Comparison of ENCODE assay signal across 38 mouse cellular contexts in the genomic region with DNA sequence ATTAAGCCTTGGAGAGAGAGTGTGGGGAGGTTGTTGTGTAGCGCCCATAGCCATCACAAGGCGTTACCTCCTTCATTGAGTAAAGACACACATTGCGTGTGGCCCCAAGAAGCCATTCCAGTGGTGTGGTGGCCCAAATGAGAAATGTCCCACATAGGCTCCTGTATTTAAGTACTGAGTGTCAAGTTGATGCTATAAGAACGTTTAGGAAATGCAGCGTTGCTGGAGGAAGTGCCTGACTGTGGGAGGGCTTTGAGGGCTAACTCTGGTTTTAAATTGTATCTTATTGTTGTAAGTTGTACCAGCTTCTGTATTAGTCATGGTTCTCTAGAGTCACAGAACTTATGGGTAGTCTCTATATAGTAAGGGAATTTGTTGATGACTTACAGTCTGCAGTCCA. TPM values are rescaled to one million over a fixed set of nuclear protein-coding genes. Genes with fewer than 3 reads are reported as not detected.
"Had no signal": no experiment of that assay in that cellular context is flagged by ENCODE, and none has a peak within 500 bp of the region (broad histone marks: within the 10 kb centered on the region; RNA-seq: fewer than 3 reads in every experiment).

No protein-coding gene starts in this region.

- H3K36me3 ChIP-seq: heart, embryonic 15.5 days; hindbrain, embryonic 15.5 days; intestine, embryonic 15.5 days had no signal

- DNase-seq: heart, postnatal 10 days; heart, postnatal 14 days; heart, postnatal 36 days; heart, postnatal 4 days; kidney, adult 11 months; kidney, adult 18-20 months; kidney, adult 2 months; kidney, adult 8-10 months; kidney, adult 9 months; kidney, postnatal 10 days; kidney, postnatal 14 days; kidney, postnatal 36 days; kidney, postnatal 4 days; layer of hippocampus, adult 9-11 months; layer of hippocampus, postnatal 36 days had no signal

- H3K4me2 ChIP-seq: heart, embryonic 11.5 days; heart, embryonic 13.5 days; heart, embryonic 15.5 days; hindbrain, embryonic 12.5 days; hindbrain, embryonic 13.5 days; hindbrain, embryonic 14.5 days; hindbrain, embryonic 15.5 days; intestine, embryonic 15.5 days; kidney, embryonic 15.5 days had no signal

- H3K9ac ChIP-seq: heart, embryonic 13.5 days; heart, embryonic 15.5 days; hindbrain, embryonic 12.5 days; hindbrain, embryonic 13.5 days; hindbrain, embryonic 14.5 days; hindbrain, embryonic 15.5 days; intestine, embryonic 15.5 days; kidney, embryonic 15.5 days had no signal

- H3K27me3 ChIP-seq: heart, embryonic 13.5 days; heart, embryonic 15.5 days; hindbrain, embryonic 12.5 days; hindbrain, embryonic 13.5 days; hindbrain, embryonic 15.5 days; intestine, embryonic 15.5 days; kidney, embryonic 15.5 days had no signal

- H3K9me3 ChIP-seq: heart, embryonic 10.5 days; heart, embryonic 13.5 days; heart, embryonic 15.5 days; hindbrain, embryonic 10.5 days; hindbrain, embryonic 12.5 days; hindbrain, embryonic 13.5 days; hindbrain, embryonic 15.5 days; intestine, embryonic 15.5 days; kidney, embryonic 15.5 days had no signal

- H3K27ac ChIP-seq: heart, embryonic 10.5 days; heart, embryonic 13.5 days; heart, embryonic 15.5 days; hindbrain, embryonic 10.5 days; hindbrain, embryonic 12.5 days; hindbrain, embryonic 13.5 days; hindbrain, embryonic 14.5 days; hindbrain, embryonic 15.5 days; hindbrain, postnatal 0 days; intestine, embryonic 15.5 days; kidney, embryonic 15.5 days; kidney, postnatal 0 days; layer of hippocampus, adult 2 months; left cerebral cortex, adult 2 months had no signal

- H3K4me3 ChIP-seq: heart, embryonic 10.5 days; heart, embryonic 13.5 days; heart, embryonic 15.5 days; hindbrain, embryonic 10.5 days; hindbrain, embryonic 12.5 days; hindbrain, embryonic 13.5 days; hindbrain, embryonic 15.5 days; intestine, embryonic 15.5 days; kidney, embryonic 15.5 days; layer of hippocampus, adult 2 months; left cerebral cortex, adult 2 months had no signal

- ATAC-seq: hindbrain, embryonic 16.5 days; hindbrain, postnatal 0 days; inflammation-experienced regulatory T-cells, adult 6 months; intestine, embryonic 15.5 days; intestine, embryonic 16.5 days; intestine, postnatal 0 days had no signal

RNA-seq across cellular contexts. Expression of a gene that starts 49.2 kb away (rescaled TPM):
- polyA plus RNA-seq: heart, embryonic 10.5 days; heart, embryonic 14.5 days; heart, embryonic 15.5 days; heart, embryonic 16.5 days; inflammation-experienced regulatory T-cells, adult 6 months; intestine, embryonic 14.5 days; intestine, embryonic 15.5 days; intestine, embryonic 16.5 days; intestine, postnatal 0 days; kidney, adult 2 months; large intestine, adult 2 months had no signal
